Mouse (Mus musculus): Measurements from ENCODE around the gene Eva1c. TPM values are rescaled to one million over a fixed set of nuclear protein-coding genes. Genes with fewer than 3 reads are reported as not detected.
A peak's percentile ranks its signal among the peaks of the same experiment; 100 is the strongest.

Gene Eva1c
- polyA plus RNA-seq, 1 experiment from 2014 or later = 3.1 TPM

- peaks cover 31% of the 10 kb centered on the region for H3K36me3 ChIP-seq (replicated peaks; ENCODE audit: control insufficient read depth, insufficient read depth)
- peaks cover 6% of the 10 kb centered on the region; the same call in 1 of the 2 replicates for H3K4me1 ChIP-seq (replicated peaks; ENCODE audit: control insufficient read depth, insufficient read depth, low read length)
- ATAC-seq (ENCODE audit: low FRiP score) (peak; percentile 97), DNase-seq (ENCODE audit: low spot score) (peak; percentile 97)
- peak within 1 kb of the TSS; percentile 78 for H3K4me2 ChIP-seq (replicated peaks)
- WGBS = under 1% methylated on average over 56 of the region's 56 CpGs
- H3K27me3 ChIP-seq (ENCODE audit: control insufficient read depth, insufficient read depth, low read length) = no peaks in the 10 kb centered on the region
- peak within 1 kb of the TSS; percentile 86 for H3K27ac ChIP-seq
- H3K9me3 ChIP-seq (ENCODE audit: control insufficient read depth, low read length) = no peaks in the 10 kb centered on the region
- peak within 1 kb of the TSS; percentile 78 for H3K9ac ChIP-seq
- peak within 1 kb of the TSS; percentile 82 for H3K4me3 ChIP-seq (replicated peaks; ENCODE audit: low read length)
Measured at GRCm38 (mm10) chr16:90934687-90935328, 108.3 kb downstream of the Eva1c start, which contains the start of gene Cfap298. Cfap298 (minus strand) TSS chr16:90935114.

GRCm38 (mm10) chr16:90941246-90941645, 114.7 kb downstream of the Eva1c start:
- Histone ChIP-seq H3K9me3 (ENCODE audit: control insufficient read depth, low read length) (no peaks in the 10 kb centered on the region), H3K9ac (no peak overlapping the region), H3K4me1 (replicated peaks; ENCODE audit: control insufficient read depth, insufficient read depth, low read length) (no peaks in the 10 kb centered on the region), H3K36me3 (replicated peaks; ENCODE audit: control insufficient read depth, insufficient read depth) (peaks cover 78% of the 10 kb centered on the region), H3K4me2 (replicated peaks) (no peak overlapping the region), H3K27ac (no peak overlapping the region), H3K27me3 (ENCODE audit: control insufficient read depth, insufficient read depth, low read length) (no peaks in the 10 kb centered on the region), H3K4me3 (replicated peaks; ENCODE audit: low read length) (no peak overlapping the region)
- DNase-seq (ENCODE audit: low spot score) (no peak), ATAC-seq (ENCODE audit: low FRiP score) (no peak)
- WGBS = 97% methylated on average over 7 of the region's 7 CpGs

GRCm38 (mm10) chr16:90946977-90947376, 120.5 kb downstream of the Eva1c start:
- H3K36me3 ChIP-seq (replicated peaks; ENCODE audit: control insufficient read depth, insufficient read depth) = peaks cover 85% of the 10 kb centered on the region

GRCm38 (mm10) chr16:90950354-90950963, 123.9 kb downstream of the Eva1c start:
- Histone ChIP-seq H3K4me1 (replicated peaks; ENCODE audit: control insufficient read depth, insufficient read depth, low read length) (no peaks in the 10 kb centered on the region), H3K36me3 (replicated peaks; ENCODE audit: control insufficient read depth, insufficient read depth) (peaks cover 84% of the 10 kb centered on the region), H3K27me3 (ENCODE audit: control insufficient read depth, insufficient read depth, low read length) (no peaks in the 10 kb centered on the region), H3K9me3 (ENCODE audit: control insufficient read depth, low read length) (no peaks in the 10 kb centered on the region), H3K4me2 (replicated peaks) (no peak overlapping the region), H3K4me3 (replicated peaks; ENCODE audit: low read length) (no peak overlapping the region), H3K9ac (no peak overlapping the region), H3K27ac (no peak overlapping the region)
- ATAC-seq (ENCODE audit: low FRiP score) (no peak), DNase-seq (ENCODE audit: low spot score) (no peak)
- 67% methylated on average over 17 of the region's 17 CpGs for WGBS

More at GRCm38 (mm10) chr16:90946977-90947376, 120.5 kb downstream of the Eva1c start:
- H3K27me3 ChIP-seq (ENCODE audit: control insufficient read depth, insufficient read depth, low read length) = no peaks in the 10 kb centered on the region
- H3K4me1 ChIP-seq (replicated peaks; ENCODE audit: control insufficient read depth, insufficient read depth, low read length) = no peaks in the 10 kb centered on the region
- no peak overlapping the region for H3K4me3 ChIP-seq (replicated peaks; ENCODE audit: low read length)
- no peak overlapping the region for H3K4me2 ChIP-seq (replicated peaks)
- no peak overlapping the region for H3K27ac ChIP-seq
- H3K9ac ChIP-seq = no peak overlapping the region
- no peaks in the 10 kb centered on the region for H3K9me3 ChIP-seq (ENCODE audit: control insufficient read depth, low read length)
- ATAC-seq (ENCODE audit: low FRiP score) (no peak), DNase-seq (ENCODE audit: low spot score) (no peak)
- 86% methylated on average over 8 of the region's 8 CpGs for WGBS

- 94% methylated on average over 9 of the region's 9 CpGs for WGBS
Measured at GRCm38 (mm10) chr16:90953147-90953546, 126.6 kb downstream of the Eva1c start.

GRCm38 (mm10) chr16:90953770-90954169, 127.3 kb downstream of the Eva1c start:
- no peaks in the 10 kb centered on the region for H3K27me3 ChIP-seq (ENCODE audit: control insufficient read depth, insufficient read depth, low read length)
- H3K9ac ChIP-seq = no peak overlapping the region
- H3K9me3 ChIP-seq (ENCODE audit: control insufficient read depth, low read length) = no peaks in the 10 kb centered on the region
- H3K27ac ChIP-seq = no peak overlapping the region
- DNase-seq (ENCODE audit: low spot score) (no peak), ATAC-seq (ENCODE audit: low FRiP score) (no peak)
- H3K4me1 ChIP-seq (replicated peaks; ENCODE audit: control insufficient read depth, insufficient read depth, low read length) = no peaks in the 10 kb centered on the region
- no peak overlapping the region for H3K4me2 ChIP-seq (replicated peaks)
- peaks cover 93% of the 10 kb centered on the region for H3K36me3 ChIP-seq (replicated peaks; ENCODE audit: control insufficient read depth, insufficient read depth)
- no peak overlapping the region for H3K4me3 ChIP-seq (replicated peaks; ENCODE audit: low read length)
- 95% methylated on average over 6 of the region's 6 CpGs for WGBS

More at GRCm38 (mm10) chr16:90953147-90953546, 126.6 kb downstream of the Eva1c start:
- ATAC-seq (ENCODE audit: low FRiP score) (no peak), DNase-seq (ENCODE audit: low spot score) (no peak)
- H3K4me1 ChIP-seq (replicated peaks; ENCODE audit: control insufficient read depth, insufficient read depth, low read length) = no peaks in the 10 kb centered on the region
- H3K9ac ChIP-seq = no peak overlapping the region
- no peaks in the 10 kb centered on the region for H3K27me3 ChIP-seq (ENCODE audit: control insufficient read depth, insufficient read depth, low read length)
- H3K36me3 ChIP-seq (replicated peaks; ENCODE audit: control insufficient read depth, insufficient read depth) = peaks cover 87% of the 10 kb centered on the region
- no peak overlapping the region for H3K4me3 ChIP-seq (replicated peaks; ENCODE audit: low read length)
- no peak overlapping the region for H3K4me2 ChIP-seq (replicated peaks)
- no peaks in the 10 kb centered on the region for H3K9me3 ChIP-seq (ENCODE audit: control insufficient read depth, low read length)
- no peak overlapping the region for H3K27ac ChIP-seq

Small RNA genes within 50 kb of the gene (microRNA-seq; reads per million reads assigned to microRNA genes)
- gene Gm22933 = not detected

Other genes starting within 250 kb of the Eva1c start
- 25.8 and 29.9 TPM in 2 replicates for gene Mis18a, start 99.3 kb upstream of the Eva1c start, polyA plus RNA-seq (2014; fragmentation: Nextera tagmentation; extraction: Ambion mirVana)
- gene Mrap, start 88.5 kb upstream of the Eva1c start, polyA plus RNA-seq (2014; fragmentation: Nextera tagmentation; extraction: Ambion mirVana) = 0.20 TPM in 1 of 2 replicates, not detected in the other
- 9.9 and 11.6 TPM in 2 replicates for gene Urb1, start 16.3 kb upstream of the Eva1c start, polyA plus RNA-seq (2014; fragmentation: Nextera tagmentation; extraction: Ambion mirVana)
- gene Cfap298, start 108.4 kb downstream of the Eva1c start, polyA plus RNA-seq (2014; fragmentation: Nextera tagmentation; extraction: Ambion mirVana) = 49.8 and 54.0 TPM in 2 replicates
- 69.2 and 75.0 TPM in 2 replicates for gene Synj1, start 184.6 kb downstream of the Eva1c start, polyA plus RNA-seq (2014; fragmentation: Nextera tagmentation; extraction: Ambion mirVana)
- 64.7 and 71.6 TPM in 2 replicates for gene Paxbp1, start 217.8 kb downstream of the Eva1c start, polyA plus RNA-seq (2014; fragmentation: Nextera tagmentation; extraction: Ambion mirVana)